Mouse (Mus musculus) activated CD4-positive, CD25-positive, alpha-beta regulatory T cell, adult 4 months (primary cell): ENCODE results near the gene Rpl10a. TPM values are rescaled to one million over a fixed set of nuclear protein-coding genes. Genes with fewer than 3 reads are reported as not detected.
A peak's percentile ranks its signal among the peaks of the same experiment; 100 is the strongest.

Experiments
- ATAC-seq: one replicate; pipeline ENCODE4 v1.8.0; 2017
- polyA plus RNA-seq, 2 experiments: library from polyadenylated mRNA; unstranded; fragments of 100-300 nt; shearing (Covaris generic); gene quantifications; one replicate each; pipeline ENCODE4 v1.2.1; 2017

Rpl10a gene
- polyA plus RNA-seq, 2 experiments from 2014 or later, result 852 to 1,030 TPM

DNA sequence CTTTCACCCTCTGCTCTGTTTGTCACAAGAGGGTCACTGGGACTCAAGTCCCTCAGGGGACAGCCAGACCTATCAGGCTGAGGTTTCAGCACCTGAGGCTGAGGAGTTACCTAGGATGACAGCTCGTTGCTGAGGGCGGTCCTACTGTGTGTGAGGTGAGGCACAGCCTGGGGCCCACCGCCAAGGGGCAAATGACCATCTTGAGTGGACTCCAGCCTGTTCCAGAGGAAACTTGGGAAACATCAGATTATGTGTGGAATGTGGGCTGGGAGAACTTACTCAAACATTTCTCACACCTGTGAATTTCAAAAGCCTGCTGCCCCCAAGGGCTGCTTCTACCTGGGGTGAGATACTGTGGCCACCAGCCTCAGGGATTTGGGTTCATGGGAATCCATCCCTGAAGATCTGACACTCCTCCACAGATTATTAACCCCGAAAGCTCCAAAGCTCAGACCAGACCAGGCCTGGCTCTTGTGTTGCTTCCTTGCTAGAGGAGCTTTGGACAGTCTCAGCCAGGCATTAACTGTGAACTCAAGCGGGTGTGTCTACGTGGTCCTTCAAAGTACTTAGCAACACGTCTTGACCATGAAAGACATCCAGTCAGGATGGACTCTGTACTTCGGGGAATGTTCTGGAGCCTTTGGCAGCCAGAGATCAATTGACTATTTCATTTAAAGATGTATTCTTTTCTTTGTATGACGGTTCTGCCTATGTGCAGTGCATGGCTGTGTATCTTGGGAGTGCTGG, 32.4 kb downstream of the Rpl10a start:
- ATAC-seq, result no peak

DNA sequence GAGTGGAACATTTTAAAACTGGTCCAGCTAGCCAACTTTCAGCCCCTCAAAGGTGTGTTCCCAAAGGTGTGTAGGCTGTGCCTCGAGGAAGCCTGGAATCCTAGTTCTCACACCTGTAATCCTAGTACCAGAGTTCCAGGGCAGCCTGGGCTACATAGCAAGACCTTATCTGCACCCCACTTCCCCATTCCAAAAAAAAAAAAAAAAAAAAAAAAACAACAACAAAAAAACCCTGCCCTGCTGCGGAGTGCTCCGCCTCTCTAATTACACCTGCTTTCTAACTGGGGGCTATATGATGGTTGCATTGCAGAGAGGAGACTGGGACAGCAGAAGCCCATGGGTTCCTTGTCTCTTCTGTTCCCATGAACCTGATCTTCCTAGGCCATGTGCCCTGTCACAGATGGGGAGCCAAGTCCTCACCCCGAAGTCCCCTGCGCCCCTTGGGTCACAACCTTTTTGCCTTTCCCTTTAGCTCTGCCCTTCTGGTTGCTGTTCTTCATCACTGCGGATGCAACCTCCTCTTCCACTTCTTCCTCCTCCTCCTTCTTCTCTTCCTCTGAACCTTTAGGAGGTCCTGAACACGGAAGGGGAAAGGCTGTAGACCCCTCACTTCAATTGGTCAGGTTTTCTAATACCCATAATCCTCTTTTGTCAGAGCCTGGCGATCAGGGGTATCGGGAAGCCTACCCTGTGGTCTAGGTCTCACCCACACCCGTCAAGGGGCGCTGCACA, 33.8 kb downstream of the Rpl10a start:
- ATAC-seq, result no peak

- no peak for ATAC-seq
Observed at GRCm38 (mm10) chr17:28362653-28363292, 34.5 kb downstream of the Rpl10a start.

GRCm38 (mm10) chr17:28363507-28363906, 35.2 kb downstream of the Rpl10a start:
- no peak for ATAC-seq

DNA sequence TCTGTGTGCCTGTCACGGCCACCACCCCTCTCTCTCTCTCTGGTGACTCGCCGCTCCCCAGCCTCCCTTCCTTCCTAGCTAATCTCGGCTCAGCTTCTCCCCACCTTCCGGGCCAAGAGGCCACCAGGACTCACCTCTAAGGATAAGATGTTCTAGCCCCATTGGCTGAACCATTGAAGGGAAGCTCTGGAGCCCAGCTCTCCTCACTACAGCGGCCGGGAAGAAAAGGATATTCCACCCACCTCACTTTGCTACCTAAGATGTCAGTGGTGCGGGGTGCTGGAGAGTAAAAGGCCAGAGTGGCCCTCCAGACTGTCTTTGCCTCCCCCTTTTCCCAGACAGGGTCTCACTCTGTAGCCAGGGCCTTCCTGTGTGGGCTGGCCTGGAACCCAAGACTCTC, 36.9 kb downstream of the Rpl10a start, which contains the start of gene Tulp1:
Tulp1 (minus strand) TSS at position 101 of the 400 bp plus-strand sequence.
- no peak for ATAC-seq

- no peak for ATAC-seq
Observed at GRCm38 (mm10) chr17:28368449-28368848, 40.2 kb downstream of the Rpl10a start.

- ATAC-seq, result no peak
Observed at GRCm38 (mm10) chr17:28369056-28369455, 40.8 kb downstream of the Rpl10a start.

DNA sequence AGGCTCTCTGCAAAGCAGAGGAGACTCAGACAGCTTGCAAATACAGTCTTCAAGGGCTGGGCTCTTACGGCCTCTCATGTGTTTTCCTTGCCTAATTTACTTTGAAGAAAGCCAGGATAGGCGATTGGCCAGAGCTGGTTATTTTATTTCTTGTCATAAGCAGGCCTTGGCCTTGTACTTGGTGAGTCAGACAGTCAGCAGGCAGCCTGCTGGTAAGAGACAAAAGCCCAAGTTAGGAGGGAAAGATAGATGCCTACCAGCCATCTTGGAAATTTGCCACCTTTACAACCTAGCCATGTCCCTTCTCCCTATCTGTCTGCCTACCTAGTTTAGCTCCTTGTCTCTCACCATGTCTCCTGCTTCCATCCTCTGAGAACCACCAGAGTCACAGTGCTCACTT, 43.0 kb downstream of the Rpl10a start:
- no peak for ATAC-seq

- ATAC-seq, result no peak
Observed at GRCm38 (mm10) chr17:28371941-28372340, 43.7 kb downstream of the Rpl10a start.

DNA sequence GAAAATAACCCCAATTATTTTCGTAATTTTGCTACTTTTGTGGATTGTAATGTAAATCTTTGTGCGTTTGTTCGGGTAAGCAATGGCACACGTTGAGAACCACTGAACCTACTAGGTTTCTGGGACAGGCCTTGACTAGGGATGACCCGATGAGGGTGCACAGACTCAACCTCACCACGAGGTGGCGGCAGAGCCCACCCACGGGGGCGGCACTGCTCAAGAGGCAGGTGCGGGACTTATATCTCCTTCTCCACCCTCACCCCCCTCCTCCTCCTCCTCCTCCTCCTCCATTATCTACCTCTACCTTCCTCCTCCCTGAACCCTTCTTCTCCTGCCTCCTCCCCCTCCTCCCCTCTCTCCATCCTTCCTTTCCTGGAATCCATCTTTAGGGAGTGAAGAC, 45.5 kb downstream of the Rpl10a start:
- peak; percentile 32 for ATAC-seq

DNA sequence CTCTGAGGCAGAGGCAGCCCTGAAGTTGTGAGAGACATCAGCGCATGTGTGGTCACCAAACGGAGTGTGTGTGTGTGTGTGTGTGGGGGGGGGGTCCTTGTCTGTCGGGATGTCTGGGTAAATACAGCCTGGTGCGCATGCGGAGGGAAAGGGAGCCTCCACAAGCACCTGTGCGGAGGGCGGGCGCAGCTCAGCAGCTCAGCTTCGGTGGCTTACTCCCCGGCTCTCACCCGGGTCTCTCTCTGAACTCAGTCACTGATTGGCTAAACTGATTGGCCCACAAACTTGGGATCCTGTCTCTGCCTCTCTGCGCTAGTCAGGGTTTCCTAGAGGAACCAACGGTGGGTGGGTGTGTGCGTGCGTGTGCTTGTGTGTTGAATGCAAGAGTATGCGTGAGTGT, 46.2 kb downstream of the Rpl10a start:
- no peak for ATAC-seq

GRCm38 (mm10) chr17:28375592-28376061, 47.4 kb downstream of the Rpl10a start:
- ATAC-seq, result peak; percentile 52

DNA sequence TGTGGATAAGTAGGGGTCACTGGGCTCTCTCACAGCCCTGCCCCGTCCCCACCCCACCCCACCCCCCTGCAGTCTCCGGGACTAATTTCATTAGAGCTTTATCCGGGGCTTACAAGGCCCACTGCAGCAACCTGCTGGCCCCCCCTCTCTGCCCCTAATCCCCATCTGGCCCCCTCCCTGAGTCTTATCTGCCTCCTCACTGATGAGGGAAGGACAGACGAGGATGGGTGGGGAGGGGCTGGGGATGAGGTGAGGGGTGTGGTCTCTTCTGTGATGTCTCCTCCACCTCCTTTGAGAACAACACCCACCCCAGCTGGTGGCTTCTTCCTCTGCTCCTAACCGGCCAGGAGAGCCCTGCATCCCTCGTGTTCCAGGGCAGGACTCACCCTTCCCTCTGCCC, 52.0 kb downstream of the Rpl10a start:
- ATAC-seq, result no peak

Other genes starting within 250 kb of the Rpl10a start
- 1 to 10 TPM; 1.0 to 1.6 TPM for gene Tcp11, start 247.8 kb upstream of the Rpl10a start, polyA plus RNA-seq
- gene Scube3, start 186.3 kb upstream of the Rpl10a start, polyA plus RNA-seq, result not detected
- 1 to 10 TPM; 4.2 to 5.1 TPM for gene Zfp523, start 151.3 kb upstream of the Rpl10a start, polyA plus RNA-seq
- 10 to 100 TPM; 36.2 to 43.1 TPM for gene Def6, start 120.7 kb upstream of the Rpl10a start, polyA plus RNA-seq
- 1 to 10 TPM; 1.7 to 1.9 TPM for gene Ppard, start 95.8 kb upstream of the Rpl10a start, polyA plus RNA-seq
- gene Fance, start 15.0 kb upstream of the Rpl10a start, polyA plus RNA-seq, result 1 to 10 TPM; 3.4 to 6.4 TPM
- not detected for gene Tead3, start 22.3 kb downstream of the Rpl10a start, polyA plus RNA-seq
- not detected for gene Tulp1, start 36.8 kb downstream of the Rpl10a start, polyA plus RNA-seq
- gene Fkbp5, start 189.1 kb downstream of the Rpl10a start, polyA plus RNA-seq, result 10 to 100 TPM; 17.9 to 24.0 TPM
- gene Armc12, start 202.3 kb downstream of the Rpl10a start, polyA plus RNA-seq, result not detected
- not detected for gene Clpsl2, start 220.9 kb downstream of the Rpl10a start, polyA plus RNA-seq
- gene Clps, start 232.3 kb downstream of the Rpl10a start, polyA plus RNA-seq, result not detected
- 1 to 10 TPM in 1 of 2 experiments, under 1 TPM in 1; 0.64 to 1.7 TPM for gene Lhfpl5, start 247.2 kb downstream of the Rpl10a start, polyA plus RNA-seq